Mouse (Mus musculus) E14TG2a.4 (cell line): ENCODE results near the gene Celsr1.

Experiments
- H3K27me3 ChIP-seq: 2 replicates; pipeline ENCODE4 v1.6.1; 2014; ENCODE audit warnings: low read length, control low read depth; ENCODE audit not compliant: insufficient read depth
- H3K36me3 ChIP-seq: 2 replicates; pipeline ENCODE4 v1.6.1; 2014; ENCODE audit warnings: low read length, control low read depth; ENCODE audit not compliant: insufficient read depth
- H3K4me1 ChIP-seq: replicated peaks from 2 replicates; pipeline ENCODE4 v1.6.1; 2014; ENCODE audit warnings: low read depth, low read length, control low read depth
- H3K4me3 ChIP-seq: replicated peaks from 2 replicates; pipeline ENCODE4 v1.5.1; 2014; ENCODE audit warnings: mild to moderate bottlenecking, low read length
- H3K9me3 ChIP-seq: 2 replicates; pipeline ENCODE4 v1.6.1; 2014; ENCODE audit warnings: low read length, control low read depth
- CTCF ChIP-seq: conservative IDR thresholded peaks from 2 replicates; pipeline ENCODE4 v1.5.1; 2014; ENCODE audit warnings: low read length
- NANOG ChIP-seq: IDR thresholded peaks from 2 replicates; pipeline ENCODE4 v1.6.1; 2014; ENCODE audit warnings: borderline replicate concordance, low read length, mixed read lengths
- POU5F1 ChIP-seq: IDR thresholded peaks from 2 replicates; pipeline ENCODE4 v1.6.1; 2014; ENCODE audit warnings: low read length, borderline replicate concordance

Gene Celsr1

GRCm38 (mm10) chr15:86033191-86033841, at the start of gene Celsr1:
TSS of gene Celsr1 (minus strand) at chr15:86033777.
- Histone ChIP-seq H3K9me3 (no peaks in the 10 kb centered on the region), H3K27me3 (peaks cover 27% of the 10 kb centered on the region), H3K36me3 (peaks cover 15% of the 10 kb centered on the region; the same call in 1 of the 2 replicates), H3K4me1 (peaks cover 61% of the 10 kb centered on the region), H3K4me3 (peak within 1 kb of the TSS; percentile 91)
- TF ChIP-seq POU5F1 (no peak), CTCF (no peak), NANOG (no peak)

- H3K4me1 ChIP-seq: peaks cover 42% of the 10 kb centered on the region
- no peak for TF ChIP-seq POU5F1
- TF ChIP-seq CTCF: no peak
- TF ChIP-seq NANOG: no peak
- no peak overlapping the region for H3K4me3 ChIP-seq
- no peaks in the 10 kb centered on the region for H3K9me3 ChIP-seq
- H3K27me3 ChIP-seq: peaks cover 4% of the 10 kb centered on the region; the same call in 1 of the 2 replicates
- no peaks in the 10 kb centered on the region for H3K36me3 ChIP-seq
Measured at GRCm38 (mm10) chr15:86083261-86083741, 49.7 kb upstream of the Celsr1 start.

- H3K27me3 ChIP-seq: peaks cover 4% of the 10 kb centered on the region; the same call in 1 of the 2 replicates
- no peak overlapping the region for H3K4me3 ChIP-seq
- H3K36me3 ChIP-seq: no peaks in the 10 kb centered on the region
- H3K9me3 ChIP-seq: no peaks in the 10 kb centered on the region
- TF ChIP-seq CTCF (no peak), POU5F1 (no peak), NANOG (no peak)
- peaks cover 37% of the 10 kb centered on the region for H3K4me1 ChIP-seq
Measured at GRCm38 (mm10) chr15:86082551-86082961, 49.0 kb upstream of the Celsr1 start.

- H3K4me1 ChIP-seq: peaks cover 30% of the 10 kb centered on the region
- no peaks in the 10 kb centered on the region for H3K9me3 ChIP-seq
- H3K27me3 ChIP-seq: peaks cover 4% of the 10 kb centered on the region; the same call in 1 of the 2 replicates
- H3K4me3 ChIP-seq: no peak overlapping the region
- TF ChIP-seq POU5F1: no peak
- no peak for TF ChIP-seq NANOG
- TF ChIP-seq CTCF: no peak
- H3K36me3 ChIP-seq: no peaks in the 10 kb centered on the region
Measured at GRCm38 (mm10) chr15:86081654-86082053, 48.1 kb upstream of the Celsr1 start.

GRCm38 (mm10) chr15:86080408-86080807, 46.8 kb upstream of the Celsr1 start:
- Histone ChIP-seq H3K4me1 (peaks cover 24% of the 10 kb centered on the region), H3K36me3 (no peaks in the 10 kb centered on the region), H3K4me3 (no peak overlapping the region), H3K9me3 (no peaks in the 10 kb centered on the region), H3K27me3 (peaks cover 4% of the 10 kb centered on the region; the same call in 1 of the 2 replicates)
- TF ChIP-seq CTCF: no peak
- TF ChIP-seq POU5F1: no peak

GRCm38 (mm10) chr15:86079876-86080275, 46.3 kb upstream of the Celsr1 start:
- Histone ChIP-seq H3K4me1 (peaks cover 19% of the 10 kb centered on the region), H3K27me3 (peaks cover 4% of the 10 kb centered on the region; the same call in 1 of the 2 replicates), H3K36me3 (no peaks in the 10 kb centered on the region), H3K9me3 (no peaks in the 10 kb centered on the region), H3K4me3 (no peak overlapping the region)
- TF ChIP-seq NANOG: no peak
- no peak for TF ChIP-seq POU5F1
- TF ChIP-seq CTCF: no peak

GRCm38 (mm10) chr15:86079467-86079866, 45.9 kb upstream of the Celsr1 start:
- no peak overlapping the region for H3K4me3 ChIP-seq

GRCm38 (mm10) chr15:86078481-86079216, 45.1 kb upstream of the Celsr1 start:
- peaks cover 16% of the 10 kb centered on the region for H3K4me1 ChIP-seq
- no peak for TF ChIP-seq NANOG
- no peak overlapping the region for H3K4me3 ChIP-seq
- peaks cover 4% of the 10 kb centered on the region; the same call in 1 of the 2 replicates for H3K27me3 ChIP-seq
- no peaks in the 10 kb centered on the region for H3K36me3 ChIP-seq
- H3K9me3 ChIP-seq: no peaks in the 10 kb centered on the region

More at GRCm38 (mm10) chr15:86079467-86079866, 45.9 kb upstream of the Celsr1 start:
- no peaks in the 10 kb centered on the region for H3K9me3 ChIP-seq
- peaks cover 16% of the 10 kb centered on the region for H3K4me1 ChIP-seq
- TF ChIP-seq NANOG: no peak
- no peak for TF ChIP-seq CTCF
- TF ChIP-seq POU5F1: no peak
- H3K36me3 ChIP-seq: no peaks in the 10 kb centered on the region
- peaks cover 4% of the 10 kb centered on the region; the same call in 1 of the 2 replicates for H3K27me3 ChIP-seq
